Mouse (Mus musculus) limb, embryonic 14.5 days (tissue): ENCODE results near the gene Ttc3. TPM values are rescaled to one million over a fixed set of nuclear protein-coding genes. Genes with fewer than 3 reads are reported as not detected.
"Not testable (repeated sequence)": the region's sequence is repeated elsewhere in the genome, so short reads cannot be mapped to it uniquely, and the experiment has no call there.

Experiments
- ATAC-seq: fragments of 200-750 bp; cut with Nextera tagmentation; 2 replicates; pipeline ENCODE4 v1.8.0; 2017; ENCODE audit warnings: low read depth, moderate number of reproducible peaks, moderate TSS enrichment; ENCODE audit not compliant: low FRiP score
- DNase-seq: peaks from one replicate; pipeline ENCODE4 v3.0.0-alpha.2; 2015; ENCODE audit warnings: low spot score
- H3K27ac ChIP-seq: fragments of 300-500 bp; sonication (generic); replicated peaks from 2 replicates; pipeline ENCODE4 v1.5.1; 2014; ENCODE audit warnings: low read depth, mild to moderate bottlenecking, low read length, moderate library complexity, mixed read lengths
- H3K27me3 ChIP-seq: fragments of 300-500 bp; sonication (generic); 2 replicates; pipeline ENCODE4 v1.6.1; 2014; ENCODE audit warnings: low read length, mixed read lengths; ENCODE audit not compliant: control insufficient read depth, insufficient read depth
- H3K36me3 ChIP-seq: fragments of 300-500 bp; sonication (generic); 2 replicates; pipeline ENCODE4 v1.6.1; 2014; ENCODE audit warnings: mild to moderate bottlenecking, low read length, moderate library complexity, mixed read lengths; ENCODE audit not compliant: control insufficient read depth, insufficient read depth
- H3K4me1 ChIP-seq: fragments of 300-500 bp; sonication (generic); 2 replicates; pipeline ENCODE4 v1.6.1; 2014; ENCODE audit warnings: antibody characterized with exemption, low read length, mixed read lengths; ENCODE audit not compliant: control insufficient read depth, insufficient read depth
- H3K4me2 ChIP-seq: fragments of 300-500 bp; sonication (generic); replicated peaks from 2 replicates; pipeline ENCODE4 v1.6.1; 2014; ENCODE audit warnings: low read depth, mild to moderate bottlenecking, low read length, moderate library complexity; ENCODE audit not compliant: severe bottlenecking
- H3K4me3 ChIP-seq: fragments of 300-500 bp; sonication (generic); replicated peaks from 2 replicates; pipeline ENCODE4 v1.5.1; 2014; ENCODE audit warnings: low read length
- H3K9ac ChIP-seq: fragments of 300-500 bp; sonication (generic); 2 replicates; pipeline ENCODE4 v1.6.1; 2014; ENCODE audit warnings: mild to moderate bottlenecking, low read depth, low read length, moderate library complexity; ENCODE audit not compliant: severe bottlenecking
- H3K9me3 ChIP-seq: fragments of 300-500 bp; sonication (generic); 2 replicates; pipeline ENCODE4 v1.6.1; 2016; ENCODE audit warnings: low read length; ENCODE audit not compliant: control insufficient read depth
- POLR2A ChIP-seq: fragments of 200-500 bp; IDR thresholded peaks from 2 replicates; pipeline ENCODE4 v1.8.0; 2012; ENCODE audit warnings: inconsistent platforms, mild to moderate bottlenecking, moderate library complexity, borderline replicate concordance; ENCODE audit not compliant: insufficient read depth, insufficient read length; ENCODE audit errors: extremely low read depth
- WGBS: fragments of 180-500 bp; shearing (Covaris S2); extraction: QIAGEN DNeasy Blood & Tissue Kit; methylation state at CpG from one replicate; pipeline ENCODE4 v1.1.7; 2014; 5-methylcytosine and 5-hydroxymethylcytosine counted together
- polyA plus RNA-seq, 2 experiments: library from polyadenylated mRNA; depleted of rRNA in 1 of 2; stranded (reverse) in 1 of 2; unstranded in 1 of 2; fragments of >200 nt; fragmentation: Nextera tagmentation in 1 of 2; extraction: Ambion mirVana in 1 of 2; gene quantifications; 2 replicates each; pipeline versions ENCODE4 v1.2.1 to v1.2.3; 2012 to 2014

Gene Ttc3
- polyA plus RNA-seq, 2 experiments, result 123 to 294 TPM

GRCm38 (mm10) chr16:94451545-94452488, 81.4 kb downstream of the Ttc3 start:
- ATAC-seq, result no peak
- H3K4me2 ChIP-seq, result no peak overlapping the region
- WGBS, result 90% methylated on average over 11 of the region's 11 CpGs

GRCm38 (mm10) chr16:94452768-94453167, 82.3 kb downstream of the Ttc3 start:
- no peak for TF ChIP-seq POLR2A
- H3K4me2 ChIP-seq, result no peak overlapping the region
- H3K9ac ChIP-seq, result no peak overlapping the region
- no peaks in the 10 kb centered on the region for H3K9me3 ChIP-seq
- H3K4me3 ChIP-seq, result no peak overlapping the region
- H3K4me1 ChIP-seq, result no peaks in the 10 kb centered on the region
- peaks cover 96% of the 10 kb centered on the region for H3K36me3 ChIP-seq
- H3K27me3 ChIP-seq, result no peaks in the 10 kb centered on the region
- 87% methylated on average over 4 of the region's 4 CpGs for WGBS
- H3K27ac ChIP-seq, result no peak overlapping the region
- no peak for ATAC-seq
- no peak for DNase-seq

More at GRCm38 (mm10) chr16:94451545-94452488, 81.4 kb downstream of the Ttc3 start:
- H3K36me3 ChIP-seq, result peaks cover 96% of the 10 kb centered on the region
- no peaks in the 10 kb centered on the region for H3K27me3 ChIP-seq
- TF ChIP-seq POLR2A, result no peak
- DNase-seq, result no peak
- H3K9me3 ChIP-seq, result no peaks in the 10 kb centered on the region
- no peaks in the 10 kb centered on the region for H3K4me1 ChIP-seq
- H3K27ac ChIP-seq, result no peak overlapping the region
- H3K9ac ChIP-seq, result no peak overlapping the region
- H3K4me3 ChIP-seq, result no peak overlapping the region

GRCm38 (mm10) chr16:94454146-94454545, 83.7 kb downstream of the Ttc3 start:
- Histone ChIP-seq H3K4me3 (no peak overlapping the region), H3K9ac (no peak overlapping the region), H3K4me2 (no peak overlapping the region), H3K27ac (no peak overlapping the region), H3K4me1 (no peaks in the 10 kb centered on the region), H3K9me3 (no peaks in the 10 kb centered on the region), H3K36me3 (peaks cover 97% of the 10 kb centered on the region), H3K27me3 (no peaks in the 10 kb centered on the region)
- DNase-seq, result no peak
- no peak for ATAC-seq
- WGBS, result 66% methylated on average over 4 of the region's 4 CpGs
- TF ChIP-seq POLR2A, result no peak

- Histone ChIP-seq H3K27me3 (no peaks in the 10 kb centered on the region), H3K9me3 (no peaks in the 10 kb centered on the region), H3K9ac (no peak overlapping the region), H3K27ac (no peak overlapping the region), H3K4me3 (no peak overlapping the region), H3K4me2 (no peak overlapping the region), H3K36me3 (peaks cover 99% of the 10 kb centered on the region), H3K4me1 (no peaks in the 10 kb centered on the region)
- 87% methylated on average over 3 of the region's 3 CpGs for WGBS
- DNase-seq (no peak), ATAC-seq (no peak)
- TF ChIP-seq POLR2A, result no peak
Measured at GRCm38 (mm10) chr16:94464067-94464466, 93.6 kb downstream of the Ttc3 start.

GRCm38 (mm10) chr16:94465900-94466299, 95.5 kb downstream of the Ttc3 start:
- Histone ChIP-seq H3K4me3 (no peak overlapping the region), H3K4me2 (no peak overlapping the region), H3K9me3 (no peaks in the 10 kb centered on the region), H3K27me3 (no peaks in the 10 kb centered on the region), H3K4me1 (no peaks in the 10 kb centered on the region), H3K9ac (no peak overlapping the region), H3K36me3 (peaks cover 98% of the 10 kb centered on the region), H3K27ac (no peak overlapping the region)
- ATAC-seq, result no peak
- WGBS, result 87% methylated on average over 4 of the region's 4 CpGs
- TF ChIP-seq POLR2A, result no peak
- DNase-seq, result no peak

GRCm38 (mm10) chr16:94466317-94466716, 95.9 kb downstream of the Ttc3 start:
- 93% methylated on average over 7 of the region's 7 CpGs for WGBS
- not testable (repeated sequence) for ATAC-seq, H3K4me3 ChIP-seq, H3K4me1 ChIP-seq, DNase-seq, H3K4me2 ChIP-seq, H3K27me3 ChIP-seq, H3K9ac ChIP-seq, H3K9me3 ChIP-seq, H3K27ac ChIP-seq
- H3K36me3 ChIP-seq, result peaks cover 96% of the 10 kb centered on the region
